Mouse (Mus musculus): Measurements from ENCODE around the gene Cdh23.

- TF ChIP-seq ZNF384 (IDR thresholded peaks at IDR 0.05; ENCODE audit: low read depth, low read length) (no peak), ZC3H11A (IDR thresholded peaks at IDR 0.05; ENCODE audit: borderline replicate concordance, low read depth, low read length) (no peak), MAFK (IDR thresholded peaks at IDR 0.05; ENCODE audit: insufficient read depth, low read depth, low read length) (no peak)
Observed at GRCm38 (mm10) chr10:60443078-60443477, 253.2 kb downstream of the Cdh23 start.
